In the genomic region with DNA sequence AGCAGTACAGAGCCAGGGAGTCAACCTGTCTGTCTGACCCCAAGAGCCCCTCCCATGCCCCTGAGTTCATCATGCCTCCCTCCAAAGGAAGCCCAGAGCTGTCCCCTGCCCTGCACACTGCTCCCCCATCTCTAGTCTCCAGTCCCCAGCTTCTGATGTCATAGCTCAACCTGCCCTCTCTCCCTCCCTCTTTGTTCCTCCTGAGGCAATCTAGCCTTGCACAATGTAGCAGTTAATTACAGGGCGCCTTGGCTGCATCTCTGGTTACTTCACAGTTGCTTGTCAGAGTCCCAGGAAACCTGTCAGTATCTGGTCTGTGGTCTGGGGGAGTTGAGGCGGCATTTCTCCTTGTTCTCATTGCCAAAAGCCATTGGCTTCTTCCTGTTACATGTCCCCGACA, we compare ENCODE assay signal across 14 mouse cellular contexts. TPM values are rescaled to one million over a fixed set of nuclear protein-coding genes. Genes with fewer than 3 reads are reported as not detected.
DNase-seq lines count a peak whose midpoint lies in the region; ATAC-seq and TF ChIP-seq lines count a peak whose summit lies in the region.
"Had no signal": no experiment of that assay in that cellular context is flagged by ENCODE, and none has a peak within 500 bp of the region (broad histone marks: within the 10 kb centered on the region; RNA-seq: fewer than 3 reads in every experiment).

No protein-coding gene starts in this region.

- CTCF ChIA-PET in Patski (lab: Charles Lee), result interaction anchor here (0.8 to 2.4 kb wide), 9 partner anchors 14 to 74 kb away, joined by 3 to 7 read pairs (median 4); no protein-coding TSS in a partner anchor

- in situ Hi-C loops in Patski (cut with MboI; ENCODE audit: low pct_unique_long_range_greater_than_20kb), result no loop called here

- H3K4me2 ChIP-seq in kidney, postnatal 0 days (ENCODE audit: low read length), result no peak overlapping the region
- H3K4me2 ChIP-seq: lung, embryonic 15.5 days had no signal

- peak; percentile 71 for DNase-seq in kidney, postnatal 0 days (ENCODE audit: low spot score)
- DNase-seq in kidney, postnatal 36 days, result no peak
- DNase-seq in Patski (ENCODE audit: low read depth, low spot score), result peak; percentile 30
- peak; percentile 82 for DNase-seq in fat pad, adult 2 months (ENCODE audit: extremely low read depth, low read depth, low spot score)
- DNase-seq in layer of hippocampus, adult 9-11 months, result no peak
- DNase-seq in heart, adult 9 months (ENCODE audit: low spot score in 2 of 2), result no peak
- no peak for DNase-seq in cerebellum, postnatal 4 days (ENCODE audit: low spot score in 2 of 2)
- DNase-seq: cerebellum, adult 9-10 months; gastrocnemius, postnatal 10 days; kidney, adult 8-10 months had no signal

- H3K27ac ChIP-seq in kidney, postnatal 0 days, result no peak overlapping the region
- H3K27ac ChIP-seq: left cerebral cortex, adult 2 months; lung, embryonic 15.5 days had no signal

- no peaks in the 10 kb centered on the region for H3K4me1 ChIP-seq in kidney, postnatal 0 days (replicated peaks; ENCODE audit: insufficient read depth, low read length)

- 22% methylated on average over 3 of the region's 3 CpGs for WGBS in kidney, postnatal 0 days

- 0 out of 2 replicates have a peak, but pooled peaks have one; percentile 57 for ATAC-seq in kidney, postnatal 0 days (replicated peaks; ENCODE audit: low FRiP score, low read depth)
- peak; percentile 66 for ATAC-seq in Patski
- peak; percentile 90 for ATAC-seq in megakaryocyte, adult 5-6 weeks (ENCODE audit: poor library complexity, severe bottlenecking)

- no peak overlapping the region for H3K4me3 ChIP-seq in kidney, postnatal 0 days (replicated peaks; ENCODE audit: low read depth, low read length)
- H3K4me3 ChIP-seq: erythroblast, embryonic 14.5 days; left cerebral cortex, adult 2 months; lung, embryonic 15.5 days had no signal

- POLR2A ChIA-PET in Patski (lab: Charles Lee), result interaction anchor here (0.7 kb wide), 1 partner anchor 135 kb away, joined by 4 read pairs; no protein-coding TSS in a partner anchor

- H3K9ac ChIP-seq in kidney, postnatal 0 days (ENCODE audit: low read depth, low read length), result no peak overlapping the region
- H3K9ac ChIP-seq: lung, embryonic 15.5 days had no signal

- TF ChIP-seq CTCF in kidney, postnatal 0 days (IDR thresholded peaks at IDR 0.05; ENCODE audit: low read depth), result no peak
- TF ChIP-seq CTCF in Patski (IDR thresholded peaks at IDR 0.05), result no peak

- peaks cover 5% of the 10 kb centered on the region; the same call in 1 of the 2 replicates for H3K9me3 ChIP-seq in kidney, postnatal 0 days (replicated peaks; ENCODE audit: low read length)

- H3K27me3 ChIP-seq in kidney, postnatal 0 days (ENCODE audit: insufficient read depth, low read length), result no peaks in the 10 kb centered on the region
- H3K27me3 ChIP-seq in Patski, result no peaks in the 10 kb centered on the region
- H3K27me3 ChIP-seq: lung, embryonic 15.5 days had no signal

- no peaks in the 10 kb centered on the region for H3K36me3 ChIP-seq in kidney, postnatal 0 days (ENCODE audit: insufficient read depth, low read length)
- H3K36me3 ChIP-seq: lung, embryonic 15.5 days had no signal

RNA-seq across cellular contexts. Expression of gene Pnpla1, which starts 2.2 kb away (rescaled TPM):
- not detected in 2 replicates for polyA plus RNA-seq in kidney, postnatal 0 days (2015; fragmentation: Nextera tagmentation; extraction: Ambion mirVana)
- not detected for polyA plus RNA-seq in Patski (2021)
- 0.11 and 0.58 TPM in 2 replicates for total RNA-seq in megakaryocyte, adult 5-6 weeks (2015)
- 0.57 and 0.92 TPM in 2 replicates for total RNA-seq in megakaryocyte, adult 5-6 weeks (2017)
- total RNA-seq: gastrocnemius, postnatal 10 days had no signal
- polyA plus RNA-seq: erythroblast, embryonic 14.5 days; lung, embryonic 15.5 days had no signal

RNA-seq across cellular contexts. Expression of gene Brpf3, which starts 55.1 kb away (rescaled TPM):
- polyA plus RNA-seq in kidney, postnatal 0 days (2015; fragmentation: Nextera tagmentation; extraction: Ambion mirVana), result 7.1 and 8.3 TPM in 2 replicates
- 31.4 TPM for polyA plus RNA-seq in Patski (2021)
- 22.5 and 22.6 TPM in 2 replicates for total RNA-seq in megakaryocyte, adult 5-6 weeks (2015)
- 4.4 and 8.3 TPM in 2 replicates for total RNA-seq in megakaryocyte, adult 5-6 weeks (2017)

RNA-seq across cellular contexts. Expression of gene 4930539E08Rik, which starts 59.1 kb away (rescaled TPM):
- 0.24 and 0.41 TPM in 2 replicates for polyA plus RNA-seq in kidney, postnatal 0 days (2015; fragmentation: Nextera tagmentation; extraction: Ambion mirVana)
- 0.05 TPM for polyA plus RNA-seq in Patski (2021)
- total RNA-seq in megakaryocyte, adult 5-6 weeks (2015), result 0.18 TPM in 1 of 2 replicates, not detected in the other
- total RNA-seq in megakaryocyte, adult 5-6 weeks (2017), result 0.08 and 0.40 TPM in 2 replicates
- polyA plus RNA-seq: erythroblast, embryonic 14.5 days had no signal

Comparison
In these comparisons a context has a peak if more than half of its experiments do, and no peak if none do; other contexts are left out.
1. DNase-seq: peak in kidney, postnatal 0 days (single experiment), Patski (single experiment) and fat pad, adult 2 months (single experiment); none in kidney, postnatal 36 days (0 of 2), layer of hippocampus, adult 9-11 months (single experiment), heart, adult 9 months (0 of 2) and cerebellum, postnatal 4 days (0 of 2).
2. Peak in every context shown above with its lines, with median percentiles within 50 percentile points of each other: ATAC-seq.